Mouse (Mus musculus): ENCODE measurements at regions not wholly inside any gene's neighbourhood (a gene's known extent, or its start where the extent isn't known, plus 50 kb on each side); places are given as distances from the start of the nearest gene placed in this dataset.

- TF ChIP-seq POLR2A (IDR thresholded peaks at IDR 0.05; ENCODE audit: low read depth, low read length) (no peak), CTCF (IDR thresholded peaks at IDR 0.05; ENCODE audit: extremely low read depth, insufficient read depth, insufficient read length, insufficient replicate concordance) (no peak)
These were observed 99.7 kb upstream of the Ugp2 start for GRCm38 (mm10) chr11:21470711-21471110.

Data from spleen, adult 2 months (tissue).